Mouse (Mus musculus) neural tube, embryonic 15.5 days (tissue): ENCODE measurements at regions not wholly inside any gene's neighbourhood (a gene's known extent, or its start where the extent isn't known, plus 50 kb on each side); places are given as distances from the start of the nearest gene placed in this dataset.
"Not testable (repeated sequence)": the region's sequence is repeated elsewhere in the genome, so short reads cannot be mapped to it uniquely, and the experiment has no call there.

ENCODE experiments used
- ATAC-seq: fragments of 200-750 bp; cut with Nextera tagmentation; 2 replicates; pipeline ENCODE4 v1.8.0; 2017; ENCODE audit warnings: mild to moderate bottlenecking, moderate TSS enrichment, moderate library complexity; ENCODE audit not compliant: low FRiP score
- H3K27ac ChIP-seq: fragments of 300-500 bp; sonication (generic); replicated peaks from 2 replicates; pipeline ENCODE4 v1.5.1; 2015; ENCODE audit warnings: mild to moderate bottlenecking, inconsistent platforms
- H3K27me3 ChIP-seq: fragments of 300-500 bp; sonication (generic); replicated peaks from 2 replicates; pipeline ENCODE4 v1.6.1; 2015; ENCODE audit warnings: inconsistent platforms
- H3K36me3 ChIP-seq: fragments of 300-500 bp; sonication (generic); 2 replicates; pipeline ENCODE4 v1.6.1; 2015; ENCODE audit warnings: inconsistent platforms
- H3K4me1 ChIP-seq: fragments of 300-500 bp; sonication (generic); 2 replicates; pipeline ENCODE4 v1.6.1; 2015; ENCODE audit warnings: inconsistent platforms
- H3K4me2 ChIP-seq: fragments of 300-500 bp; sonication (generic); 2 replicates; pipeline ENCODE4 v1.6.1; 2015; ENCODE audit warnings: inconsistent platforms, mild to moderate bottlenecking, moderate library complexity
- H3K4me3 ChIP-seq: fragments of 300-500 bp; sonication (generic); replicated peaks from 2 replicates; pipeline ENCODE4 v1.5.1; 2015; ENCODE audit warnings: mild to moderate bottlenecking, inconsistent platforms
- H3K9ac ChIP-seq: fragments of 300-500 bp; sonication (generic); replicated peaks from 2 replicates; pipeline ENCODE4 v1.6.1; 2015; ENCODE audit warnings: mild to moderate bottlenecking, inconsistent platforms
- H3K9me3 ChIP-seq: fragments of 300-500 bp; sonication (generic); replicated peaks from 2 replicates; pipeline ENCODE4 v1.6.1; 2016; ENCODE audit warnings: inconsistent platforms
- WGBS: fragments of 180-500 bp; shearing (Covaris S2); methylation state at CpG from one replicate; pipeline ENCODE4 v1.1.7; 2015; ENCODE audit warnings: mixed read lengths; 5-methylcytosine and 5-hydroxymethylcytosine counted together

GRCm38 (mm10) chr11:25055698-25056097, 977.8 kb downstream of the Bcl11a start:
- no peaks in the 10 kb centered on the region for H3K27me3 ChIP-seq
- peaks cover 6% of the 10 kb centered on the region; the same call in 1 of the 2 replicates for H3K4me1 ChIP-seq
- no peak overlapping the region for H3K27ac ChIP-seq
- H3K4me3 ChIP-seq, result no peak overlapping the region
- 65% methylated on average over 2 of the region's 2 CpGs for WGBS
- H3K4me2 ChIP-seq, result no peak overlapping the region
- no peak overlapping the region for H3K9ac ChIP-seq
- no peak for ATAC-seq
- no peaks in the 10 kb centered on the region for H3K9me3 ChIP-seq
- H3K36me3 ChIP-seq, result no peaks in the 10 kb centered on the region

- peak; percentile 75 for ATAC-seq
- H3K9me3 ChIP-seq, result no peaks in the 10 kb centered on the region
- 0 out of 2 replicates have a peak overlapping the region, but pooled peaks have one; percentile 2 for H3K4me3 ChIP-seq
- H3K4me2 ChIP-seq, result peak overlapping the region; percentile 46
- under 1% methylated on average over 7 of the region's 7 CpGs for WGBS
- H3K36me3 ChIP-seq, result no peaks in the 10 kb centered on the region
- H3K27ac ChIP-seq, result no peak overlapping the region
- no peaks in the 10 kb centered on the region for H3K27me3 ChIP-seq
- peaks cover 6% of the 10 kb centered on the region; the same call in 1 of the 2 replicates for H3K4me1 ChIP-seq
- H3K9ac ChIP-seq, result no peak overlapping the region
Observed at GRCm38 (mm10) chr11:25057093-25057521, 979.3 kb downstream of the Bcl11a start.

GRCm38 (mm10) chr11:25057543-25057942, 979.7 kb downstream of the Bcl11a start:
- H3K9ac ChIP-seq, result no peak overlapping the region
- H3K27ac ChIP-seq, result no peak overlapping the region
- 8% methylated on average over 2 of the region's 2 CpGs for WGBS
- H3K4me3 ChIP-seq, result 0 out of 2 replicates have a peak overlapping the region, but pooled peaks have one; percentile 2
- no peaks in the 10 kb centered on the region for H3K27me3 ChIP-seq
- no peak for ATAC-seq
- no peaks in the 10 kb centered on the region for H3K36me3 ChIP-seq
- no peaks in the 10 kb centered on the region for H3K9me3 ChIP-seq
- H3K4me2 ChIP-seq, result peak overlapping the region; percentile 46
- H3K4me1 ChIP-seq, result peaks cover 6% of the 10 kb centered on the region; the same call in 1 of the 2 replicates

- H3K27ac ChIP-seq, result no peak overlapping the region
- no peaks in the 10 kb centered on the region for H3K36me3 ChIP-seq
- 21% methylated on average over 4 of the region's 4 CpGs for WGBS
- H3K27me3 ChIP-seq, result no peaks in the 10 kb centered on the region
- H3K4me3 ChIP-seq, result no peak overlapping the region
- no peaks in the 10 kb centered on the region for H3K4me1 ChIP-seq
- no peaks in the 10 kb centered on the region for H3K9me3 ChIP-seq
- H3K9ac ChIP-seq, result no peak overlapping the region
- no peak overlapping the region for H3K4me2 ChIP-seq
- no peak for ATAC-seq
Observed at GRCm38 (mm10) chr11:25063042-25063441, 985.2 kb downstream of the Bcl11a start.

- Histone ChIP-seq H3K27me3 (no peaks in the 10 kb centered on the region), H3K4me1 (no peaks in the 10 kb centered on the region), H3K4me2 (no peak overlapping the region), H3K9me3 (no peaks in the 10 kb centered on the region), H3K4me3 (no peak overlapping the region), H3K9ac (no peak overlapping the region), H3K36me3 (no peaks in the 10 kb centered on the region), H3K27ac (no peak overlapping the region)
- no peak for ATAC-seq
- WGBS, result 61% methylated on average over 2 of the region's 2 CpGs
Observed at GRCm38 (mm10) chr11:25063978-25064377, 986.1 kb downstream of the Bcl11a start.

GRCm38 (mm10) chr11:25099976-25100375, 1022.1 kb downstream of the Bcl11a start:
- 97% methylated on average over 3 of the region's 3 CpGs for WGBS
- not testable (repeated sequence) for H3K36me3 ChIP-seq, H3K4me3 ChIP-seq, H3K27ac ChIP-seq, H3K9ac ChIP-seq, H3K4me2 ChIP-seq, H3K27me3 ChIP-seq, H3K4me1 ChIP-seq, ATAC-seq, H3K9me3 ChIP-seq

GRCm38 (mm10) chr11:25104432-25104831, 1026.6 kb downstream of the Bcl11a start:
- Histone ChIP-seq H3K9ac (no peak overlapping the region), H3K4me2 (no peak overlapping the region), H3K27ac (no peak overlapping the region), H3K4me3 (no peak overlapping the region), H3K4me1 (no peaks in the 10 kb centered on the region), H3K27me3 (no peaks in the 10 kb centered on the region), H3K36me3 (no peaks in the 10 kb centered on the region), H3K9me3 (no peaks in the 10 kb centered on the region)
- no peak for ATAC-seq
- WGBS, result 81% methylated on average over 8 of the region's 8 CpGs

GRCm38 (mm10) chr11:25124458-25124857, 1046.6 kb downstream of the Bcl11a start:
- Histone ChIP-seq H3K27me3 (no peaks in the 10 kb centered on the region), H3K9me3 (no peaks in the 10 kb centered on the region), H3K4me1 (no peaks in the 10 kb centered on the region), H3K4me2 (no peak overlapping the region), H3K4me3 (no peak overlapping the region), H3K27ac (no peak overlapping the region), H3K36me3 (no peaks in the 10 kb centered on the region), H3K9ac (no peak overlapping the region)
- no peak for ATAC-seq
- 50% methylated on average over 2 of the region's 2 CpGs for WGBS

GRCm38 (mm10) chr11:25142226-25142625, 1064.4 kb downstream of the Bcl11a start:
- H3K27ac ChIP-seq, result no peak overlapping the region

GRCm38 (mm10) chr11:25142833-25143232, 1065.0 kb downstream of the Bcl11a start:
- no peaks in the 10 kb centered on the region for H3K9me3 ChIP-seq
- H3K4me1 ChIP-seq, result no peaks in the 10 kb centered on the region
- H3K9ac ChIP-seq, result no peak overlapping the region
- no peak overlapping the region for H3K27ac ChIP-seq
- no peaks in the 10 kb centered on the region for H3K27me3 ChIP-seq
- H3K36me3 ChIP-seq, result no peaks in the 10 kb centered on the region
- 81% methylated on average over 4 of the region's 4 CpGs for whole genome bisulfite sequencing
- no peak overlapping the region for H3K4me2 ChIP-seq
- H3K4me3 ChIP-seq, result no peak overlapping the region
- ATAC-seq, result no peak

More at GRCm38 (mm10) chr11:25142226-25142625, 1064.4 kb downstream of the Bcl11a start:
- ATAC-seq, result no peak
- Histone ChIP-seq H3K4me2 (no peak overlapping the region), H3K4me3 (no peak overlapping the region), H3K36me3 (no peaks in the 10 kb centered on the region), H3K9ac (no peak overlapping the region), H3K27me3 (no peaks in the 10 kb centered on the region), H3K9me3 (no peaks in the 10 kb centered on the region), H3K4me1 (no peaks in the 10 kb centered on the region)
- 71% methylated on average over 2 of the region's 2 CpGs for WGBS

- Histone ChIP-seq H3K27me3 (no peaks in the 10 kb centered on the region), H3K9me3 (no peaks in the 10 kb centered on the region), H3K4me1 (no peaks in the 10 kb centered on the region), H3K4me3 (no peak overlapping the region), H3K4me2 (no peak overlapping the region), H3K9ac (no peak overlapping the region), H3K36me3 (no peaks in the 10 kb centered on the region), H3K27ac (no peak overlapping the region)
- ATAC-seq, result no peak
- WGBS, result 80% methylated on average over 3 of the region's 3 CpGs
Observed at GRCm38 (mm10) chr11:25147287-25147686, 1063.3 kb downstream of the 5730522E02Rik start.

- H3K4me2 ChIP-seq, result peak overlapping the region; percentile 49
- peaks cover 8% of the 10 kb centered on the region; the same call in 1 of the 2 replicates for H3K4me1 ChIP-seq
- H3K9ac ChIP-seq, result no peak overlapping the region
- H3K36me3 ChIP-seq, result no peaks in the 10 kb centered on the region
- no peaks in the 10 kb centered on the region for H3K27me3 ChIP-seq
- no peak overlapping the region for H3K27ac ChIP-seq
- H3K9me3 ChIP-seq, result no peaks in the 10 kb centered on the region
- no peak; the same call in 1 of the 2 replicates for ATAC-seq
- H3K4me3 ChIP-seq, result peak overlapping the region; percentile 19
- WGBS, result 10% methylated on average over 5 of the region's 5 CpGs
Observed at GRCm38 (mm10) chr11:25156705-25157104, 1053.9 kb downstream of the 5730522E02Rik start.
